Mouse (Mus musculus): ENCODE data around the gene Trappc10. TPM values are rescaled to one million over a fixed set of nuclear protein-coding genes. Genes with fewer than 3 reads are reported as not detected.
A peak's percentile ranks its signal among the peaks of the same experiment; 100 is the strongest.

Trappc10 gene
- polyA plus RNA-seq, 1 experiment from 2014 or later, result 4.7 TPM

GRCm38 (mm10) chr10:78245225-78245547, 745 bp upstream of the Trappc10 start:
- peak overlapping the region; percentile 99 for H3K4me2 ChIP-seq (ENCODE audit: low read depth, low read length)
- H3K9me3 ChIP-seq (replicated peaks; ENCODE audit: control insufficient read depth, low read length), result no peaks in the 10 kb centered on the region
- no peaks in the 10 kb centered on the region for H3K27me3 ChIP-seq (ENCODE audit: control insufficient read depth, insufficient read depth, low read length)
- no peak for ATAC-seq (ENCODE audit: insufficient read depth, low FRiP score)
- peak overlapping the region; percentile 62 for H3K27ac ChIP-seq (ENCODE audit: low read length)
- H3K36me3 ChIP-seq (ENCODE audit: control insufficient read depth, insufficient read depth, low read length), result no peaks in the 10 kb centered on the region
- peak overlapping the region; percentile 89 for H3K4me3 ChIP-seq (replicated peaks; ENCODE audit: low read length)
- 12% methylated on average over 7 of the region's 7 CpGs for WGBS
- H3K9ac ChIP-seq (ENCODE audit: low read length), result peak overlapping the region; percentile 91
- H3K4me1 ChIP-seq (ENCODE audit: control insufficient read depth, insufficient read depth, low read length), result peaks cover 13% of the 10 kb centered on the region

- WGBS, result 0% methylated on average over 33 of the region's 33 CpGs
- ATAC-seq (ENCODE audit: insufficient read depth, low FRiP score), result peak; percentile 39; the same call in 1 of the 2 replicates
- peak overlapping the region; percentile 91 for H3K9ac ChIP-seq (ENCODE audit: low read length)
- peaks cover 13% of the 10 kb centered on the region for H3K4me1 ChIP-seq (ENCODE audit: control insufficient read depth, insufficient read depth, low read length)
- no peaks in the 10 kb centered on the region for H3K36me3 ChIP-seq (ENCODE audit: control insufficient read depth, insufficient read depth, low read length)
- H3K27me3 ChIP-seq (ENCODE audit: control insufficient read depth, insufficient read depth, low read length), result no peaks in the 10 kb centered on the region
- H3K27ac ChIP-seq (ENCODE audit: low read length), result peak overlapping the region; percentile 55
- H3K9me3 ChIP-seq (replicated peaks; ENCODE audit: control insufficient read depth, low read length), result no peaks in the 10 kb centered on the region
- H3K4me3 ChIP-seq (replicated peaks; ENCODE audit: low read length), result peak overlapping the region; percentile 89
- peak overlapping the region; percentile 99 for H3K4me2 ChIP-seq (ENCODE audit: low read depth, low read length)
These were observed 393 bp downstream of the Trappc10 start for GRCm38 (mm10) chr10:78244058-78244437.

GRCm38 (mm10) chr10:78238926-78239325, 5.5 kb downstream of the Trappc10 start:
- H3K9ac ChIP-seq (ENCODE audit: low read length), result no peak overlapping the region
- no peaks in the 10 kb centered on the region for H3K27me3 ChIP-seq (ENCODE audit: control insufficient read depth, insufficient read depth, low read length)
- no peak overlapping the region for H3K4me3 ChIP-seq (replicated peaks; ENCODE audit: low read length)
- H3K4me2 ChIP-seq (ENCODE audit: low read depth, low read length), result no peak overlapping the region
- H3K4me1 ChIP-seq (ENCODE audit: control insufficient read depth, insufficient read depth, low read length), result peaks cover 12% of the 10 kb centered on the region
- 78% methylated on average over 6 of the region's 6 CpGs for WGBS
- no peak overlapping the region for H3K27ac ChIP-seq (ENCODE audit: low read length)
- H3K9me3 ChIP-seq (replicated peaks; ENCODE audit: control insufficient read depth, low read length), result no peaks in the 10 kb centered on the region
- no peaks in the 10 kb centered on the region for H3K36me3 ChIP-seq (ENCODE audit: control insufficient read depth, insufficient read depth, low read length)
- no peak for ATAC-seq (ENCODE audit: insufficient read depth, low FRiP score)

- H3K9me3 ChIP-seq (replicated peaks; ENCODE audit: control insufficient read depth, low read length), result no peaks in the 10 kb centered on the region
- no peak overlapping the region for H3K9ac ChIP-seq (ENCODE audit: low read length)
- no peaks in the 10 kb centered on the region for H3K36me3 ChIP-seq (ENCODE audit: control insufficient read depth, insufficient read depth, low read length)
- ATAC-seq (ENCODE audit: insufficient read depth, low FRiP score), result no peak
- H3K27ac ChIP-seq (ENCODE audit: low read length), result no peak overlapping the region
- no peak overlapping the region for H3K4me3 ChIP-seq (replicated peaks; ENCODE audit: low read length)
- peaks cover 7% of the 10 kb centered on the region for H3K4me1 ChIP-seq (ENCODE audit: control insufficient read depth, insufficient read depth, low read length)
- 88% methylated on average over 5 of the region's 5 CpGs for WGBS
- H3K4me2 ChIP-seq (ENCODE audit: low read depth, low read length), result no peak overlapping the region
- no peaks in the 10 kb centered on the region for H3K27me3 ChIP-seq (ENCODE audit: control insufficient read depth, insufficient read depth, low read length)
These were observed 6.1 kb downstream of the Trappc10 start for GRCm38 (mm10) chr10:78238297-78238696.

GRCm38 (mm10) chr10:78237809-78238208, 6.6 kb downstream of the Trappc10 start:
- no peak overlapping the region for H3K4me3 ChIP-seq (replicated peaks; ENCODE audit: low read length)
- H3K36me3 ChIP-seq (ENCODE audit: control insufficient read depth, insufficient read depth, low read length), result no peaks in the 10 kb centered on the region
- no peak overlapping the region for H3K4me2 ChIP-seq (ENCODE audit: low read depth, low read length)
- no peaks in the 10 kb centered on the region for H3K9me3 ChIP-seq (replicated peaks; ENCODE audit: control insufficient read depth, low read length)
- no peak overlapping the region for H3K9ac ChIP-seq (ENCODE audit: low read length)
- H3K27ac ChIP-seq (ENCODE audit: low read length), result no peak overlapping the region
- peaks cover 4% of the 10 kb centered on the region; the same call in 1 of the 2 replicates for H3K4me1 ChIP-seq (ENCODE audit: control insufficient read depth, insufficient read depth, low read length)
- 83% methylated on average over 6 of the region's 6 CpGs for whole genome bisulfite sequencing
- no peaks in the 10 kb centered on the region for H3K27me3 ChIP-seq (ENCODE audit: control insufficient read depth, insufficient read depth, low read length)
- ATAC-seq (ENCODE audit: insufficient read depth, low FRiP score), result no peak

GRCm38 (mm10) chr10:78236885-78237629, 7.4 kb downstream of the Trappc10 start:
- H3K4me3 ChIP-seq (replicated peaks; ENCODE audit: low read length), result no peak overlapping the region
- H3K27ac ChIP-seq (ENCODE audit: low read length), result no peak overlapping the region
- no peak; the same call in 1 of the 2 replicates for ATAC-seq (ENCODE audit: insufficient read depth, low FRiP score)
- peaks cover 4% of the 10 kb centered on the region; the same call in 1 of the 2 replicates for H3K4me1 ChIP-seq (ENCODE audit: control insufficient read depth, insufficient read depth, low read length)
- no peaks in the 10 kb centered on the region for H3K36me3 ChIP-seq (ENCODE audit: control insufficient read depth, insufficient read depth, low read length)
- no peaks in the 10 kb centered on the region for H3K27me3 ChIP-seq (ENCODE audit: control insufficient read depth, insufficient read depth, low read length)
- H3K9me3 ChIP-seq (replicated peaks; ENCODE audit: control insufficient read depth, low read length), result no peaks in the 10 kb centered on the region
- no peak overlapping the region for H3K4me2 ChIP-seq (ENCODE audit: low read depth, low read length)
- WGBS, result 71% methylated on average over 8 of the region's 8 CpGs
- no peak overlapping the region for H3K9ac ChIP-seq (ENCODE audit: low read length)

- Histone ChIP-seq H3K4me2 (ENCODE audit: low read depth, low read length) (no peak overlapping the region), H3K4me3 (replicated peaks; ENCODE audit: low read length) (no peak overlapping the region), H3K9ac (ENCODE audit: low read length) (no peak overlapping the region), H3K9me3 (replicated peaks; ENCODE audit: control insufficient read depth, low read length) (no peaks in the 10 kb centered on the region), H3K4me1 (ENCODE audit: control insufficient read depth, insufficient read depth, low read length) (peaks cover 4% of the 10 kb centered on the region; the same call in 1 of the 2 replicates), H3K36me3 (ENCODE audit: control insufficient read depth, insufficient read depth, low read length) (no peaks in the 10 kb centered on the region), H3K27ac (ENCODE audit: low read length) (no peak overlapping the region), H3K27me3 (ENCODE audit: control insufficient read depth, insufficient read depth, low read length) (no peaks in the 10 kb centered on the region)
- 84% methylated on average over 6 of the region's 6 CpGs for WGBS
- ATAC-seq (ENCODE audit: insufficient read depth, low FRiP score), result no peak
These were observed 10.7 kb downstream of the Trappc10 start for GRCm38 (mm10) chr10:78233756-78234155.

GRCm38 (mm10) chr10:78233161-78233560, 11.3 kb downstream of the Trappc10 start:
- H3K9me3 ChIP-seq (replicated peaks; ENCODE audit: control insufficient read depth, low read length), result no peaks in the 10 kb centered on the region
- no peaks in the 10 kb centered on the region for H3K27me3 ChIP-seq (ENCODE audit: control insufficient read depth, insufficient read depth, low read length)
- 92% methylated on average over 5 of the region's 5 CpGs for WGBS
- no peaks in the 10 kb centered on the region for H3K36me3 ChIP-seq (ENCODE audit: control insufficient read depth, insufficient read depth, low read length)
- H3K4me3 ChIP-seq (replicated peaks; ENCODE audit: low read length), result no peak overlapping the region
- H3K27ac ChIP-seq (ENCODE audit: low read length), result no peak overlapping the region
- peaks cover 4% of the 10 kb centered on the region; the same call in 1 of the 2 replicates for H3K4me1 ChIP-seq (ENCODE audit: control insufficient read depth, insufficient read depth, low read length)
- ATAC-seq (ENCODE audit: insufficient read depth, low FRiP score), result no peak
- no peak overlapping the region for H3K9ac ChIP-seq (ENCODE audit: low read length)
- no peak overlapping the region for H3K4me2 ChIP-seq (ENCODE audit: low read depth, low read length)

- Histone ChIP-seq H3K27me3 (ENCODE audit: control insufficient read depth, insufficient read depth, low read length) (no peaks in the 10 kb centered on the region), H3K4me1 (ENCODE audit: control insufficient read depth, insufficient read depth, low read length) (no peaks in the 10 kb centered on the region), H3K27ac (ENCODE audit: low read length) (no peak overlapping the region), H3K4me2 (ENCODE audit: low read depth, low read length) (no peak overlapping the region), H3K36me3 (ENCODE audit: control insufficient read depth, insufficient read depth, low read length) (no peaks in the 10 kb centered on the region), H3K4me3 (replicated peaks; ENCODE audit: low read length) (no peak overlapping the region), H3K9me3 (replicated peaks; ENCODE audit: control insufficient read depth, low read length) (no peaks in the 10 kb centered on the region), H3K9ac (ENCODE audit: low read length) (no peak overlapping the region)
- 81% methylated on average over 4 of the region's 4 CpGs for WGBS
- ATAC-seq (ENCODE audit: insufficient read depth, low FRiP score), result no peak
These were observed 12.0 kb downstream of the Trappc10 start for GRCm38 (mm10) chr10:78232301-78232980.
